Mouse (Mus musculus): Measurements from ENCODE around the gene Prrt1. TPM values are rescaled to one million over a fixed set of nuclear protein-coding genes. Genes with fewer than 3 reads are reported as not detected.
A peak's percentile ranks its signal among the peaks of the same experiment; 100 is the strongest.

Prrt1 gene
- polyA plus RNA-seq, 1 experiment: 0.53 TPM

- Histone ChIP-seq H3K27ac (ENCODE audit: insufficient read depth, low read length) (no peak overlapping the region), H3K4me1 (ENCODE audit: control insufficient read depth, insufficient read depth, low read length) (no peaks in the 10 kb centered on the region), H3K4me3 (ENCODE audit: insufficient read depth, low read length) (no peak overlapping the region)
- no peak for TF ChIP-seq POLR2A (IDR thresholded peaks at IDR 0.05; ENCODE audit: low read depth, low read length)
- no peak for TF ChIP-seq CTCF (IDR thresholded peaks at IDR 0.05; ENCODE audit: borderline replicate concordance, insufficient read depth, low read length)
Measured at GRCm38 (mm10) chr17:34661121-34661591, 31.8 kb downstream of the Prrt1 start.

- no peaks in the 10 kb centered on the region for H3K4me1 ChIP-seq (ENCODE audit: control insufficient read depth, insufficient read depth, low read length)
- TF ChIP-seq CTCF (IDR thresholded peaks at IDR 0.05; ENCODE audit: borderline replicate concordance, insufficient read depth, low read length): no peak
- no peak for TF ChIP-seq POLR2A (IDR thresholded peaks at IDR 0.05; ENCODE audit: low read depth, low read length)
- no peak overlapping the region for H3K27ac ChIP-seq (ENCODE audit: insufficient read depth, low read length)
- H3K4me3 ChIP-seq (ENCODE audit: insufficient read depth, low read length): no peak overlapping the region
Measured at GRCm38 (mm10) chr17:34662468-34662867, 33.1 kb downstream of the Prrt1 start.

DNA sequence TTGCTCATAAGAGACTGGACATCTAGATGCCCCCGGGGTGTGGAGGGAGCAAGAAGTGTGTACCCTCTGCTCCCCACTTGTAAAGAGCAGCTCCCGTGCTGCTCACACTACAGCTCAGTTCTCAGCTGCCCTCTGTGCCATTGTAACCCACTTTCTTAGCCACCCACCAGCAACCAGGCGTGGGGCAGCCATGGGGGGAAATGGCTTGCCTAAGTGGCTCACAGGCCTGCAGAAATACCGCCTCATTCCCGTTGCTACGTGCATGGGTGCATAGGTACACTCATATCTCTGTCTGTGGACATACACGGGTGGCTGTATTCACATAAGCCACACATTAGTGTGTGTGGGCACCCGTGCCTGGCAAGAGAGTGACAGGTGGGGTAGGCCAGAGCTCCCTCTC, 33.6 kb downstream of the Prrt1 start:
- Histone ChIP-seq H3K4me1 (ENCODE audit: control insufficient read depth, insufficient read depth, low read length) (no peaks in the 10 kb centered on the region), H3K27ac (ENCODE audit: insufficient read depth, low read length) (no peak overlapping the region), H3K4me3 (ENCODE audit: insufficient read depth, low read length) (no peak overlapping the region)
- TF ChIP-seq POLR2A (IDR thresholded peaks at IDR 0.05; ENCODE audit: low read depth, low read length) (no peak), CTCF (IDR thresholded peaks at IDR 0.05; ENCODE audit: borderline replicate concordance, insufficient read depth, low read length) (no peak)

DNA sequence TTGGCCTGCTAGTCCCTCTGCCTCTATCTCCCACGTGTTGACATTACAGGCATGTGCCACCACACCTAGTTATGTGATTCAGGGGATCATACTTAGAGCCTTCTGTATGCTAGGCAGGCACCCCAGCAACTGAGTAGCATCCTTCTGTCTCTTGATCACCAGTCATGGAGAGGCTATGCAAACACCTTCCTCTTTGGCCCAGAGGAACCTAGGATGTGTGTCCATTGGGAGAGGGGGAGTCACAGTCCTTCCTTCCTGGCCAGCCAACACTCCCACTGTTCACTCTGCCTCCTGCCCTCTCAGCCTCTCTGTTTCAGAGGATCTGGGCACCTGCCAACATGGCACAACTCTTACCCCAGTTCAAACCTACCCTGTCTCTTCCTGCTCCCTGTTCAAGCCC, 34.2 kb downstream of the Prrt1 start:
- TF ChIP-seq POLR2A (IDR thresholded peaks at IDR 0.05; ENCODE audit: low read depth, low read length) (no peak), CTCF (IDR thresholded peaks at IDR 0.05; ENCODE audit: borderline replicate concordance, insufficient read depth, low read length) (no peak)
- H3K27ac ChIP-seq (ENCODE audit: insufficient read depth, low read length): no peak overlapping the region
- H3K4me3 ChIP-seq (ENCODE audit: insufficient read depth, low read length): no peak overlapping the region
- H3K4me1 ChIP-seq (ENCODE audit: control insufficient read depth, insufficient read depth, low read length): no peaks in the 10 kb centered on the region

DNA sequence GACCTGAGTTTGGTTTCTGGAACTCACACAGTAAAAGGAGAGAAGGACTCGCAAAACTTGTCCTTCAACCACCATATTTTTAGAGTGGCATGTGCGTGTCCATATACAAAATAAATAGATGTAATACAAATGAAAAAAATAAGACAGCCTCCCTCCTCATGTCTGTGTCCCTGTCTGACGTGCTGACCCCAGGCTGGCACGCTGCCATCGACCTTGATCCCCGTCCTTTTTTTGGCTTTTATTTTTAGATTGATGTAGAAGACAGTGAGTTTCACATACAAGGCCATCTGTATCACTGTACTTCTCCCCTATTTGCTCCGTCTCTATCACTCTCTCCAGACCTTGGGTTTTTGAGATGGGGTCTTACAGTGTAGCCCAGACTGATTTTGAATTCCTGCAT, 35.1 kb downstream of the Prrt1 start:
- Histone ChIP-seq H3K4me1 (ENCODE audit: control insufficient read depth, insufficient read depth, low read length) (no peaks in the 10 kb centered on the region), H3K4me3 (ENCODE audit: insufficient read depth, low read length) (no peak overlapping the region), H3K27ac (ENCODE audit: insufficient read depth, low read length) (no peak overlapping the region)
- no peak for TF ChIP-seq CTCF (IDR thresholded peaks at IDR 0.05; ENCODE audit: borderline replicate concordance, insufficient read depth, low read length)

GRCm38 (mm10) chr17:34670235-34670634, 40.9 kb downstream of the Prrt1 start, which contains the start of gene Tnxb:
Gene Tnxb, plus strand, starts transcription at chr17:34670535.
- H3K27ac ChIP-seq (ENCODE audit: insufficient read depth, low read length): no peak within 1 kb of the TSS
- TF ChIP-seq CTCF (IDR thresholded peaks at IDR 0.05; ENCODE audit: borderline replicate concordance, insufficient read depth, low read length) (no peak), POLR2A (IDR thresholded peaks at IDR 0.05; ENCODE audit: low read depth, low read length) (no peak)
- H3K4me3 ChIP-seq (ENCODE audit: insufficient read depth, low read length): no peak within 1 kb of the TSS
- no peaks in the 10 kb centered on the region for H3K4me1 ChIP-seq (ENCODE audit: control insufficient read depth, insufficient read depth, low read length)

DNA sequence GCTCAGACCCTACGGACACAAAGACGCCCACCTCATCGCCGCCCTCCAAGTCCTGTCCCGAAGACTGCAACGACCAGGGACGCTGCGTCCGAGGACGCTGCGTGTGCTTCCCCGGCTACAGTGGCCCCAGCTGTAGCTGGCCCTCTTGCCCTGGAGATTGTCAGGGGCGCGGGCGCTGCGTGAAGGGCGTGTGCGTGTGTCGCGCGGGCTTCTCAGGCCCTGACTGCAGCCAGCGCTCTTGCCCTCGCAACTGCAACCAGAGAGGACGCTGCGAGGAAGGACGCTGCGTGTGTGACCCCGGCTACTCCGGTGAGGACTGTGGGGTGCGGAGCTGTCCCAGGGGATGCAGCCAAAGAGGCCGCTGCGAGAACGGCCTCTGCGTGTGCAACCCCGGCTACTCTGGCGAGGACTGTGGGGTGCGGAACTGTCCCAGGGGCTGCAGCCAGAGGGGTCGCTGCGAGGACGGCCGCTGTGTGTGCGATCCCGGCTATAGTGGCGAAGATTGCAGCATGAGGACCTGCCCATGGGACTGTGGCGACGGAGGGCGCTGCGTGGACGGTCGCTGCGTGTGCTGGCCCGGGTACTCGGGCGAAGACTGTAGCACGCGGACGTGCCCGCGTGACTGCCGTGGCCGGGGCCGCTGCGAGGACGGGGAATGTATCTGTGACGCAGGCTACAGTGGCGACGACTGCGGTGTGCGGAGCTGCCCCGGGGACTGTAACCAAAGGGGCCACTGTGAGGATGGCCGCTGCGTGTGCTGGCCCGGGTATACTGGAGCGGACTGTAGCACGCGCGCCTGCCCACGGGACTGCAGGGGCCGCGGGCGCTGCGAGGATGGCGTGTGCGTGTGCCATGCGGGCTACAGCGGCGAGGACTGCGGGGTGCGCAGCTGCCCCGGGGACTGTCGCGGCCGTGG, 42.1 kb downstream of the Prrt1 start:
- Histone ChIP-seq H3K27ac (ENCODE audit: insufficient read depth, low read length) (no peak overlapping the region), H3K4me1 (ENCODE audit: control insufficient read depth, insufficient read depth, low read length) (no peaks in the 10 kb centered on the region), H3K4me3 (ENCODE audit: insufficient read depth, low read length) (no peak overlapping the region)
- TF ChIP-seq POLR2A (IDR thresholded peaks at IDR 0.05; ENCODE audit: low read depth, low read length) (no peak), CTCF (IDR thresholded peaks at IDR 0.05; ENCODE audit: borderline replicate concordance, insufficient read depth, low read length) (0 out of 2 replicates have a peak, but pooled peaks have one; percentile 4)

DNA sequence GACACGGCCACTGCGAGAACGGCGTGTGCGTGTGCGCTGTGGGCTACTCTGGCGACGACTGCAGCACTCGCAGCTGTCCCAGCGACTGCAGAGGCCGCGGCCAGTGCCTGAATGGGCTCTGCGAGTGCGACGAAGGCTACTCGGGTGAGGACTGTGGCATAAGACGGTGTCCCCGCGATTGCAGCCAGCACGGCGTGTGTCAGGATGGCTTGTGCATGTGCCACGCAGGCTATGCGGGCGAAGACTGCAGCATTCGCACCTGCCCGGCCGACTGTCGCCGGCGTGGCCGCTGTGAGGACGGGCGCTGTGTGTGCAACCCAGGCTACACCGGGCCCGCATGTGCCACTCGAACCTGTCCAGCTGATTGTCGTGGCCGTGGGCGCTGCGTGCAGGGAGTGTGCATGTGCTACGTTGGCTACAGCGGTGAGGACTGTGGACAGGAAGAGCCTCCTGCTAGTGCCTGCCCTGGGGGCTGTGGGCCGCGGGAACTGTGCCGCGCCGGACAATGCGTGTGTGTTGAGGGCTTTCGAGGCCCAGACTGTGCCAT, 43.0 kb downstream of the Prrt1 start:
- TF ChIP-seq POLR2A (IDR thresholded peaks at IDR 0.05; ENCODE audit: low read depth, low read length): no peak
- no peak for TF ChIP-seq CTCF (IDR thresholded peaks at IDR 0.05; ENCODE audit: borderline replicate concordance, insufficient read depth, low read length)
- no peak overlapping the region for H3K4me3 ChIP-seq (ENCODE audit: insufficient read depth, low read length)
- H3K4me1 ChIP-seq (ENCODE audit: control insufficient read depth, insufficient read depth, low read length): no peaks in the 10 kb centered on the region
- H3K27ac ChIP-seq (ENCODE audit: insufficient read depth, low read length): no peak overlapping the region

GRCm38 (mm10) chr17:34673139-34673538, 43.8 kb downstream of the Prrt1 start:
- TF ChIP-seq POLR2A (IDR thresholded peaks at IDR 0.05; ENCODE audit: low read depth, low read length) (no peak), CTCF (IDR thresholded peaks at IDR 0.05; ENCODE audit: borderline replicate concordance, insufficient read depth, low read length) (no peak)
- no peak overlapping the region for H3K27ac ChIP-seq (ENCODE audit: insufficient read depth, low read length)
- H3K4me1 ChIP-seq (ENCODE audit: control insufficient read depth, insufficient read depth, low read length): no peaks in the 10 kb centered on the region
- no peak overlapping the region for H3K4me3 ChIP-seq (ENCODE audit: insufficient read depth, low read length)

Data from embryonic fibroblast, embryonic 13.5 days (primary cell).